Mouse (Mus musculus) midbrain, embryonic 14.5 days (tissue): ENCODE measurements around the gene Ankrd42. TPM values are rescaled to one million over a fixed set of nuclear protein-coding genes. Genes with fewer than 3 reads are reported as not detected.

Experiments
- ATAC-seq: fragments of 200-750 bp; cut with Nextera tagmentation; 2 replicates; pipeline ENCODE4 v1.8.0; 2017; ENCODE audit warnings: moderate number of reproducible peaks, moderate library complexity; ENCODE audit not compliant: low FRiP score, low TSS enrichment
- DNase-seq: peaks from one replicate; pipeline ENCODE4 v3.0.0-alpha.2; 2015
- H3K27ac ChIP-seq: fragments of 300-500 bp; sonication (generic); replicated peaks from 2 replicates; pipeline ENCODE4 v1.5.1; 2014; ENCODE audit warnings: mild to moderate bottlenecking, low read depth, low read length, moderate library complexity
- H3K27me3 ChIP-seq: fragments of 300-500 bp; sonication (generic); 2 replicates; pipeline ENCODE4 v1.6.1; 2014; ENCODE audit warnings: low read length, control low read depth, mixed read lengths; ENCODE audit not compliant: control insufficient read depth, insufficient read depth
- H3K36me3 ChIP-seq: fragments of 300-500 bp; sonication (generic); 2 replicates; pipeline ENCODE4 v1.6.1; 2014; ENCODE audit warnings: low read length, control low read depth; ENCODE audit not compliant: control insufficient read depth, insufficient read depth
- H3K4me1 ChIP-seq: fragments of 300-500 bp; sonication (generic); 2 replicates; pipeline ENCODE4 v1.6.1; 2014; ENCODE audit warnings: mild to moderate bottlenecking, antibody characterized with exemption, low read length, control low read depth; ENCODE audit not compliant: control insufficient read depth, insufficient read depth
- H3K4me2 ChIP-seq: fragments of 300-500 bp; sonication (generic); 2 replicates; pipeline ENCODE4 v1.6.1; 2014; ENCODE audit warnings: mild to moderate bottlenecking, low read length, moderate library complexity
- H3K4me3 ChIP-seq: fragments of 300-500 bp; sonication (generic); replicated peaks from 2 replicates; pipeline ENCODE4 v1.5.1; 2014; ENCODE audit warnings: low read depth, low read length
- H3K9ac ChIP-seq: fragments of 300-500 bp; sonication (generic); replicated peaks from 2 replicates; pipeline ENCODE4 v1.6.1; 2014; ENCODE audit warnings: mild to moderate bottlenecking, low read length, moderate library complexity
- H3K9me3 ChIP-seq: fragments of 300-500 bp; sonication (generic); 2 replicates; pipeline ENCODE4 v1.6.1; 2016; ENCODE audit warnings: low read length, control low read depth, mixed read lengths; ENCODE audit not compliant: control insufficient read depth
- whole genome bisulfite sequencing: fragments of 180-500 bp; shearing (Covaris S2); extraction: QIAGEN DNeasy Blood & Tissue Kit; methylation state at CpG from one replicate; pipeline ENCODE4 v1.1.7; 2014; 5-methylcytosine and 5-hydroxymethylcytosine counted together
- polyA plus RNA-seq: library from polyadenylated mRNA; unstranded; fragments of >200 nt; fragmentation: Nextera tagmentation; extraction: Ambion mirVana; gene quantifications from 2 replicates; pipeline ENCODE4 v1.2.1, GENCODE M21; 2014

Ankrd42 gene
- polyA plus RNA-seq, 1 experiment from 2014 or later: 15.8 TPM

GRCm38 (mm10) chr7:92550248-92550989 is 86.5 kb downstream of the Ankrd42 start:
- DNase-seq: no peak
- Histone ChIP-seq H3K4me3 (no peak overlapping the region), H3K4me2 (no peak overlapping the region), H3K9ac (no peak overlapping the region), H3K9me3 (no peaks in the 10 kb centered on the region), H3K27me3 (no peaks in the 10 kb centered on the region), H3K27ac (no peak overlapping the region), H3K4me1 (no peaks in the 10 kb centered on the region), H3K36me3 (no peaks in the 10 kb centered on the region)
- WGBS: 94% methylated on average over 6 of the region's 6 CpGs
- peak; percentile 17; the same call in 1 of the 2 replicates for ATAC-seq

- 78% methylated on average over 2 of the region's 2 CpGs for WGBS
- ATAC-seq: no peak
Measured at GRCm38 (mm10) chr7:92546763-92547162, 90.2 kb downstream of the Ankrd42 start.

GRCm38 (mm10) chr7:92532351-92533036 is 104.4 kb downstream of the Ankrd42 start:
- DNase-seq (peak; percentile 77), ATAC-seq (peak; percentile 76; the same call in 1 of the 2 replicates)
- Histone ChIP-seq H3K27me3 (no peaks in the 10 kb centered on the region), H3K36me3 (no peaks in the 10 kb centered on the region), H3K4me2 (no peak overlapping the region), H3K4me3 (no peak overlapping the region), H3K4me1 (peaks cover 5% of the 10 kb centered on the region; the same call in 1 of the 2 replicates), H3K9ac (no peak overlapping the region), H3K27ac (peak overlapping the region; percentile 62), H3K9me3 (no peaks in the 10 kb centered on the region)
- 33% methylated on average over 6 of the region's 6 CpGs for WGBS

More at GRCm38 (mm10) chr7:92546763-92547162, 90.2 kb downstream of the Ankrd42 start:
- Histone ChIP-seq H3K4me3 (no peak overlapping the region), H3K4me1 (no peaks in the 10 kb centered on the region), H3K4me2 (no peak overlapping the region), H3K36me3 (no peaks in the 10 kb centered on the region), H3K27ac (no peak overlapping the region), H3K9ac (no peak overlapping the region), H3K9me3 (no peaks in the 10 kb centered on the region), H3K27me3 (no peaks in the 10 kb centered on the region)
- DNase-seq: no peak

Other genes starting within 250 kb of the Ankrd42 start
- gene Ccdc90b, start 76.0 kb downstream of the Ankrd42 start, polyA plus RNA-seq: 71.7 and 80.8 TPM in 2 replicates
- 19.9 and 23.4 TPM in 2 replicates for gene Pcf11, start 32.8 kb upstream of the Ankrd42 start, polyA plus RNA-seq
- 28.1 and 40.2 TPM in 2 replicates for gene Rab30, start 104.5 kb upstream of the Ankrd42 start, polyA plus RNA-seq
- gene Ddias, start 237.1 kb upstream of the Ankrd42 start, polyA plus RNA-seq: 3.3 and 6.1 TPM in 2 replicates
- gene Prcp, start 237.3 kb upstream of the Ankrd42 start, polyA plus RNA-seq: 13.5 and 17.9 TPM in 2 replicates